Mouse (Mus musculus): ENCODE measurements around the gene Mrps7. TPM values are rescaled to one million over a fixed set of nuclear protein-coding genes. Genes with fewer than 3 reads are reported as not detected.

Gene Mrps7
- polyA plus RNA-seq, 1 experiment from 2014 or later = 105 TPM

- no peak for DNase-seq (ENCODE audit: low spot score)
- no peak overlapping the region for H3K9ac ChIP-seq (ENCODE audit: low read depth, low read length)
- H3K36me3 ChIP-seq (ENCODE audit: control insufficient read depth, insufficient read depth, low read length) = no peaks in the 10 kb centered on the region
- H3K9me3 ChIP-seq (ENCODE audit: control insufficient read depth, low read length) = no peaks in the 10 kb centered on the region
- H3K27me3 ChIP-seq (ENCODE audit: control insufficient read depth, insufficient read depth, low read length) = no peaks in the 10 kb centered on the region
- ATAC-seq (ENCODE audit: low FRiP score) = no peak
- H3K4me1 ChIP-seq (replicated peaks; ENCODE audit: control insufficient read depth, insufficient read depth, low read length) = no peaks in the 10 kb centered on the region
- H3K27ac ChIP-seq (ENCODE audit: low read depth, low read length) = no peak overlapping the region
- no peak overlapping the region for H3K4me2 ChIP-seq (replicated peaks; ENCODE audit: low read depth, low read length)
- 81% methylated on average over 5 of the region's 5 CpGs for WGBS
- H3K4me3 ChIP-seq (ENCODE audit: low read depth, low read length) = no peak overlapping the region
Measured at GRCm38 (mm10) chr11:115638498-115639409, 35.0 kb downstream of the Mrps7 start.

GRCm38 (mm10) chr11:115639540-115639939, 35.8 kb downstream of the Mrps7 start:
- DNase-seq (ENCODE audit: low spot score) = no peak

GRCm38 (mm10) chr11:115640311-115640828, 36.6 kb downstream of the Mrps7 start:
- Histone ChIP-seq H3K27ac (ENCODE audit: low read depth, low read length) (no peak overlapping the region), H3K4me1 (replicated peaks; ENCODE audit: control insufficient read depth, insufficient read depth, low read length) (no peaks in the 10 kb centered on the region), H3K4me3 (ENCODE audit: low read depth, low read length) (no peak overlapping the region), H3K9me3 (ENCODE audit: control insufficient read depth, low read length) (no peaks in the 10 kb centered on the region), H3K36me3 (ENCODE audit: control insufficient read depth, insufficient read depth, low read length) (no peaks in the 10 kb centered on the region), H3K9ac (ENCODE audit: low read depth, low read length) (no peak overlapping the region), H3K4me2 (replicated peaks; ENCODE audit: low read depth, low read length) (no peak overlapping the region), H3K27me3 (ENCODE audit: control insufficient read depth, insufficient read depth, low read length) (no peaks in the 10 kb centered on the region)
- 79% methylated on average over 3 of the region's 4 CpGs for WGBS
- DNase-seq (ENCODE audit: low spot score) (no peak), ATAC-seq (ENCODE audit: low FRiP score) (no peak)

More at GRCm38 (mm10) chr11:115639540-115639939, 35.8 kb downstream of the Mrps7 start:
- Histone ChIP-seq H3K9me3 (ENCODE audit: control insufficient read depth, low read length) (no peaks in the 10 kb centered on the region), H3K27ac (ENCODE audit: low read depth, low read length) (no peak overlapping the region), H3K9ac (ENCODE audit: low read depth, low read length) (no peak overlapping the region), H3K36me3 (ENCODE audit: control insufficient read depth, insufficient read depth, low read length) (no peaks in the 10 kb centered on the region), H3K4me1 (replicated peaks; ENCODE audit: control insufficient read depth, insufficient read depth, low read length) (no peaks in the 10 kb centered on the region), H3K4me3 (ENCODE audit: low read depth, low read length) (no peak overlapping the region), H3K27me3 (ENCODE audit: control insufficient read depth, insufficient read depth, low read length) (no peaks in the 10 kb centered on the region), H3K4me2 (replicated peaks; ENCODE audit: low read depth, low read length) (no peak overlapping the region)
- WGBS = 96% methylated on average over 4 of the region's 4 CpGs
- ATAC-seq (ENCODE audit: low FRiP score) = no peak

DNA sequence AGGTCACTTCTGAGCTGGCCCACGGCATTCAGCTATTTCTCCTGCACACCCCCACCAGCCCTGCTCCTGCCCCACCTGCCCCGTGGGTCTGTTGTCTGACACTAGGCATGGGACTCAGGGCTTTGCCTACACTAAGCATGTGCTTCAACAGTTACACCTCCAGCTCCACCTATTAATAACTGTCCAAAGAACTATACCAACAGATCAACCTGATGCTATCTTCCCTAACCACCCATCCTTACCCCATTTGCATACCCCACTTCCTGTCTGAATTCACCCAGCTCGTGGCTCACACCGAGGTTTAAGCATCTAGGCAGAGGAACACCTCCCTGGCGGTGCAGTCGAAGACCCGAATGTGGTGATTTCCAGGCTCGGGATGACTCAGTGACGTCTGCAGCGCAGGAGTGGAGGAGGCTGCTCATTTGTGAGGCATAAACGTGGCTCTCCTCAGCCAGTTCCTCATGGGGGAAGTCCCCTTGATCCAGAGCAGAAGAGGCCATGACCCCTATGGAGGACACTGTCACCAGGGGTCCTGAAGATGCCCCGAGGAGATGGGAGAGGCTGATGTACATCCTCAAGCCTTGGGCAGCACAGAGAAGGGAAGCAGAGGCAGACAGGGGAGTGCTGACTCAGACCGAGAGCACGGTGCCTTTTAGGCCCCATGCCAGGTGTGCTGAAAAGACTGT, 37.4 kb downstream of the Mrps7 start:
- Histone ChIP-seq H3K27me3 (ENCODE audit: control insufficient read depth, insufficient read depth, low read length) (no peaks in the 10 kb centered on the region), H3K4me3 (ENCODE audit: low read depth, low read length) (no peak overlapping the region), H3K27ac (ENCODE audit: low read depth, low read length) (peak overlapping the region; percentile 10; the same call in 1 of the 2 replicates), H3K4me1 (replicated peaks; ENCODE audit: control insufficient read depth, insufficient read depth, low read length) (no peaks in the 10 kb centered on the region), H3K4me2 (replicated peaks; ENCODE audit: low read depth, low read length) (no peak overlapping the region), H3K9me3 (ENCODE audit: control insufficient read depth, low read length) (no peaks in the 10 kb centered on the region), H3K36me3 (ENCODE audit: control insufficient read depth, insufficient read depth, low read length) (no peaks in the 10 kb centered on the region), H3K9ac (ENCODE audit: low read depth, low read length) (no peak overlapping the region)
- DNase-seq (ENCODE audit: low spot score) (no peak), ATAC-seq (ENCODE audit: low FRiP score) (no peak)
- WGBS = 55% methylated on average over 14 of the region's 14 CpGs

- ATAC-seq (ENCODE audit: low FRiP score) = no peak
- H3K27ac ChIP-seq (ENCODE audit: low read depth, low read length) = no peak overlapping the region
- no peak overlapping the region for H3K4me2 ChIP-seq (replicated peaks; ENCODE audit: low read depth, low read length)
- DNase-seq (ENCODE audit: low spot score) = no peak
- no peaks in the 10 kb centered on the region for H3K36me3 ChIP-seq (ENCODE audit: control insufficient read depth, insufficient read depth, low read length)
- no peak overlapping the region for H3K9ac ChIP-seq (ENCODE audit: low read depth, low read length)
- H3K9me3 ChIP-seq (ENCODE audit: control insufficient read depth, low read length) = no peaks in the 10 kb centered on the region
- H3K4me3 ChIP-seq (ENCODE audit: low read depth, low read length) = no peak overlapping the region
- WGBS = 89% methylated on average over 4 of the region's 4 CpGs
- no peaks in the 10 kb centered on the region for H3K4me1 ChIP-seq (replicated peaks; ENCODE audit: control insufficient read depth, insufficient read depth, low read length)
- H3K27me3 ChIP-seq (ENCODE audit: control insufficient read depth, insufficient read depth, low read length) = no peaks in the 10 kb centered on the region
Measured at GRCm38 (mm10) chr11:115641664-115642036, 37.9 kb downstream of the Mrps7 start.

- no peak for ATAC-seq (ENCODE audit: low FRiP score)
- no peak overlapping the region for H3K9ac ChIP-seq (ENCODE audit: low read depth, low read length)
- 97% methylated on average over 2 of the region's 2 CpGs for WGBS
Measured at GRCm38 (mm10) chr11:115642705-115643104, 39.0 kb downstream of the Mrps7 start.

DNA sequence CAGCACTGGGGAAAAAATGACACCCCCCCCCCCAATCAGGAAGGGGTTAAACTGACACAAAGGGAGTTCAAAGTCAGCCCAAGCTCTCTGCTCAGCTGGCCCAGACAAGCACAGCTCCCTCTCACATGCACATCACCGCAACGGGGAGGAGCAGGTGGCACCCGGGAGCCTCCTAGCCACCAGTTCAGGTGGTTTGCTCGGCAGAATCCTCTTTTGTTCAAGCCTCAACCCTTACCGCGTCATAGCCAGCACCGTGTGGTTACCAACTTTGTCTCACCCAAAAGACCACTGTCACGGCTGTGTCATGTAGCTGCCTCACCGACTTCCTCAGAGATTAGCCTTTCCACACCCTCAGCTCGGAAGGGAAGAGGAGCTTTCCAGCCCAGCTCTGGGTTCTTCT, 39.5 kb downstream of the Mrps7 start:
- WGBS = 72% methylated on average over 10 of the region's 10 CpGs
- H3K36me3 ChIP-seq (ENCODE audit: control insufficient read depth, insufficient read depth, low read length) = no peaks in the 10 kb centered on the region

More at GRCm38 (mm10) chr11:115642705-115643104, 39.0 kb downstream of the Mrps7 start:
- no peak for DNase-seq (ENCODE audit: low spot score)
- H3K27me3 ChIP-seq (ENCODE audit: control insufficient read depth, insufficient read depth, low read length) = no peaks in the 10 kb centered on the region
- no peaks in the 10 kb centered on the region for H3K4me1 ChIP-seq (replicated peaks; ENCODE audit: control insufficient read depth, insufficient read depth, low read length)
- H3K27ac ChIP-seq (ENCODE audit: low read depth, low read length) = no peak overlapping the region
- H3K9me3 ChIP-seq (ENCODE audit: control insufficient read depth, low read length) = no peaks in the 10 kb centered on the region
- H3K4me2 ChIP-seq (replicated peaks; ENCODE audit: low read depth, low read length) = no peak overlapping the region
- no peak overlapping the region for H3K4me3 ChIP-seq (ENCODE audit: low read depth, low read length)
- H3K36me3 ChIP-seq (ENCODE audit: control insufficient read depth, insufficient read depth, low read length) = no peaks in the 10 kb centered on the region

GRCm38 (mm10) chr11:115644308-115644707, 40.6 kb downstream of the Mrps7 start:
- no peak for ATAC-seq (ENCODE audit: low FRiP score)
- no peak overlapping the region for H3K4me3 ChIP-seq (ENCODE audit: low read depth, low read length)
- no peaks in the 10 kb centered on the region for H3K27me3 ChIP-seq (ENCODE audit: control insufficient read depth, insufficient read depth, low read length)
- no peaks in the 10 kb centered on the region for H3K4me1 ChIP-seq (replicated peaks; ENCODE audit: control insufficient read depth, insufficient read depth, low read length)
- H3K9me3 ChIP-seq (ENCODE audit: control insufficient read depth, low read length) = no peaks in the 10 kb centered on the region
- WGBS = 93% methylated on average over 13 of the region's 13 CpGs
- H3K4me2 ChIP-seq (replicated peaks; ENCODE audit: low read depth, low read length) = no peak overlapping the region
- no peaks in the 10 kb centered on the region for H3K36me3 ChIP-seq (ENCODE audit: control insufficient read depth, insufficient read depth, low read length)
- H3K9ac ChIP-seq (ENCODE audit: low read depth, low read length) = no peak overlapping the region
- DNase-seq (ENCODE audit: low spot score) = no peak
- H3K27ac ChIP-seq (ENCODE audit: low read depth, low read length) = no peak overlapping the region

More for the DNA sequence above, 39.5 kb downstream of the Mrps7 start:
- no peak for ATAC-seq (ENCODE audit: low FRiP score)
- H3K9me3 ChIP-seq (ENCODE audit: control insufficient read depth, low read length) = no peaks in the 10 kb centered on the region
- no peaks in the 10 kb centered on the region for H3K4me1 ChIP-seq (replicated peaks; ENCODE audit: control insufficient read depth, insufficient read depth, low read length)
- no peak for DNase-seq (ENCODE audit: low spot score)
- no peak overlapping the region for H3K4me3 ChIP-seq (ENCODE audit: low read depth, low read length)
- H3K27ac ChIP-seq (ENCODE audit: low read depth, low read length) = no peak overlapping the region
- H3K4me2 ChIP-seq (replicated peaks; ENCODE audit: low read depth, low read length) = no peak overlapping the region
- H3K27me3 ChIP-seq (ENCODE audit: control insufficient read depth, insufficient read depth, low read length) = no peaks in the 10 kb centered on the region
- H3K9ac ChIP-seq (ENCODE audit: low read depth, low read length) = no peak overlapping the region
